Mouse (Mus musculus) stomach, postnatal 0 days (tissue): ENCODE data around the gene Phldb1. TPM values are rescaled to one million over a fixed set of nuclear protein-coding genes. Genes with fewer than 3 reads are reported as not detected.

ENCODE experiments used
- ATAC-seq: fragments of 200-750 bp; cut with Nextera tagmentation; 2 replicates; pipeline ENCODE4 v1.8.0; 2017; ENCODE audit not compliant: low FRiP score, low TSS enrichment
- DNase-seq: peaks from one replicate; pipeline ENCODE4 v3.0.0-alpha.2; 2016; ENCODE audit warnings: low spot score
- H3K27ac ChIP-seq: fragments of 300-500 bp; sonication (generic); replicated peaks from 2 replicates; pipeline ENCODE4 v1.5.1; 2014; ENCODE audit warnings: mild to moderate bottlenecking, control low read depth
- H3K27me3 ChIP-seq: fragments of 300-500 bp; sonication (generic); 2 replicates; pipeline ENCODE4 v1.6.1; 2014; ENCODE audit warnings: low read length; ENCODE audit not compliant: control insufficient read depth, insufficient read depth
- H3K36me3 ChIP-seq: fragments of 300-500 bp; sonication (generic); 2 replicates; pipeline ENCODE4 v1.6.1; 2014; ENCODE audit warnings: low read length, mixed read lengths; ENCODE audit not compliant: control insufficient read depth, insufficient read depth
- H3K4me1 ChIP-seq: fragments of 300-500 bp; sonication (generic); replicated peaks from 2 replicates; pipeline ENCODE4 v1.6.1; 2014; ENCODE audit warnings: antibody characterized with exemption; ENCODE audit not compliant: control insufficient read depth, insufficient read depth
- H3K4me2 ChIP-seq: fragments of 300-500 bp; sonication (generic); replicated peaks from 2 replicates; pipeline ENCODE4 v1.6.1; 2014; ENCODE audit warnings: low read depth, mild to moderate bottlenecking, control low read depth, moderate library complexity
- H3K4me3 ChIP-seq: fragments of 300-500 bp; sonication (generic); 2 replicates; pipeline ENCODE4 v1.5.1; 2014; ENCODE audit warnings: low read depth, low read length, control low read depth
- H3K9ac ChIP-seq: fragments of 300-500 bp; sonication (generic); 2 replicates; pipeline ENCODE4 v1.6.1; 2014; ENCODE audit warnings: mild to moderate bottlenecking, low read length, control low read depth, mixed read lengths
- H3K9me3 ChIP-seq: fragments of 300-500 bp; sonication (generic); 2 replicates; pipeline ENCODE4 v1.6.1; 2016; ENCODE audit warnings: low read length; ENCODE audit not compliant: control insufficient read depth
- CTCF ChIP-seq: IDR thresholded peaks from 2 replicates; pipeline ENCODE4 v1.5.1; 2016; ENCODE audit warnings: antibody characterized with exemption, low read depth, mild to moderate bottlenecking, moderate library complexity
- EP300 ChIP-seq: optimal IDR thresholded peaks from 2 replicates; pipeline ENCODE3; 2016; ENCODE audit warnings: antibody characterized with exemption
- WGBS: fragments of 180-500 bp; shearing (Covaris S2); extraction: QIAGEN DNeasy Blood & Tissue Kit; methylation state at CpG from one replicate; pipeline ENCODE4 v1.1.7; 2014; 5-methylcytosine and 5-hydroxymethylcytosine counted together
- polyA plus RNA-seq: library from polyadenylated mRNA; unstranded; fragments of >200 nt; fragmentation: Nextera tagmentation; extraction: Ambion mirVana; gene quantifications from 2 replicates; pipeline ENCODE4 v1.2.1, GENCODE M21; 2015

Gene Phldb1
- polyA plus RNA-seq, 1 experiment from 2014 or later = 14.9 TPM

DNA sequence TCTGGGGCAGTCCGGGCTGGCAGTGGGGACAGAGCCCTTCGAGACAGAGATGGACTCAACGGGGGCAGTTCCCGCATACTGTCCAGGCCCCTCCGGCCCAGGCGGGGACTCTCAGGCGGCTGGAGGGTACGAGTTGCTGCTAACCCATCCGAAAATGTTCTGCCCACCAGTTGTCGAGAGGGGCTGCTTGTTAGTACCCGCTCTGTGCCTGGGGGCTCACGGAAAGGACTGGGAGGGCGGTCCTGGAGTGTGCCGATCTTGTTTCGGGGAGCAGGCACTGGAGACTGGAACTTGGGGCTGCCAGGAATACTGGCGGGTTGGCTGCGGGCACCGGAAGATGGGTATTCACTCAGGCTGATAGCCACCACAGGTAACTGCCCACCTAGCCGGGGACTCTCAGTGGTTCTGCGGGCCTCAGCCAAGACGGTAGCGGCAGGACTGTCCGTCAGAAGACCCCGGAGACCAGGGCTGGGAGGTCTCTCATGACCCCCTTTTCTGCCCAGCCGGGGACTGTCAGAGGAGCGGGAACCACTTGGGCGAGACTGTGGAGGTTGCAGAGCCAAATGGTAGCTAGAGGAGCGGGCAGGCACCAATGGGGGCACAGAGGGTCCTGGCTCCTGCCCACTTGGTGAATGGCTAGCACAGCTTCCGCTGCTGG lies 19.2 kb downstream of the Phldb1 start:
- WGBS = 94% methylated on average over 28 of the region's 29 CpGs
- ATAC-seq = no peak

DNA sequence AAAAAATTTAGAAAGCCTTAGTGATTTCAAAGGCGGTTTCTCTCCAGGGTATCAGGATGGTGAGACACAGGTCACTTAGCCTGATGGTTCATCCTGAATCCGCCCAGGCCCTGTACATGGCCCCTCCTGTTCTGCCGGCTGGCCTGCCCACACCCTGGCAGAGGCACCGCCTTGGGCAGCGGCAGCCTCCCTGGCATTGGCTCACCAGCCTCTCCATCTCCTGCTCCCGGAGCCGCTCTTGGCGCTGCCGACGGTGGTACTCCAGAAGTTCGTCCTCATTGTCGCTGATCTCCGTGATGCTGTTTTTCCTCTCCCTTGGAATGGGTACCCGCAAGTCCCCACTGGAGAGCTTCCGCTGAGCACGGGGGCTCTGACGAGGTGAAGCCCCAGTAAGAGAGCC lies 19.9 kb downstream of the Phldb1 start:
- WGBS = 86% methylated on average over 17 of the region's 17 CpGs
- ATAC-seq = no peak

More for the DNA sequence above, 19.2 kb downstream of the Phldb1 start:
- H3K4me2 ChIP-seq = no peak overlapping the region
- no peak overlapping the region for H3K4me3 ChIP-seq
- TF ChIP-seq EP300 (no peak), CTCF (no peak)
- H3K36me3 ChIP-seq = peaks cover 13% of the 10 kb centered on the region
- H3K9me3 ChIP-seq = no peaks in the 10 kb centered on the region
- no peak overlapping the region for H3K27ac ChIP-seq
- no peak for DNase-seq
- H3K9ac ChIP-seq = no peak overlapping the region
- H3K4me1 ChIP-seq = peaks cover 8% of the 10 kb centered on the region
- no peaks in the 10 kb centered on the region for H3K27me3 ChIP-seq

DNA sequence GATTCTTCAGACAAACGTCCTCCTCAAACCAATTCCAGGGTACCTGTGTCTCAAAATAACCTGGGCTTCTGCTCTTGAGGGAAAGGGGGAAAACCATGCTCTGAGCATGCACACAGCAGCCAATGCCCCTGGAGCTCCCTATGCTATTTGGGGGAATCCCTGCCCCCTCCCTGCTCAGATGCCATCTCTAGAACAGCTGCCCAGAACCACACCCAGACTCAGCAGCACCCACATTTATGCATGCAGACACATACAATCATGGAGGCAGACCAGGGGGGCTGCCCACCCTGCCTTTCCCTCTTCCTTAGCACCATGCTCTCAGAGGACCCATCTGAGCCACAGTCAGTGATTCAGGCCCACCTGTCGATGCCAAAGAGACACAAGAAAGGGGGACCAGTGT lies 21.4 kb downstream of the Phldb1 start:
- H3K4me3 ChIP-seq = no peak overlapping the region
- H3K9me3 ChIP-seq = no peaks in the 10 kb centered on the region
- ATAC-seq = no peak
- no peak for DNase-seq
- no peak overlapping the region for H3K9ac ChIP-seq
- no peak overlapping the region for H3K4me2 ChIP-seq
- 54% methylated on average over 2 of the region's 2 CpGs for WGBS
- H3K27me3 ChIP-seq = no peaks in the 10 kb centered on the region
- H3K4me1 ChIP-seq = 0 out of 2 replicates have a peak, but pooled peaks cover 2% of the 10 kb centered on the region
- TF ChIP-seq EP300 (no peak), CTCF (no peak)
- no peak overlapping the region for H3K27ac ChIP-seq
- peaks cover 13% of the 10 kb centered on the region for H3K36me3 ChIP-seq

More for the DNA sequence above, 19.9 kb downstream of the Phldb1 start:
- Histone ChIP-seq H3K27me3 (no peaks in the 10 kb centered on the region), H3K4me2 (no peak overlapping the region), H3K9ac (no peak overlapping the region), H3K4me1 (peaks cover 2% of the 10 kb centered on the region; the same call in 1 of the 2 replicates), H3K27ac (no peak overlapping the region), H3K4me3 (no peak overlapping the region), H3K36me3 (peaks cover 13% of the 10 kb centered on the region), H3K9me3 (no peaks in the 10 kb centered on the region)
- no peak for DNase-seq
- TF ChIP-seq EP300 (no peak), CTCF (no peak)

DNA sequence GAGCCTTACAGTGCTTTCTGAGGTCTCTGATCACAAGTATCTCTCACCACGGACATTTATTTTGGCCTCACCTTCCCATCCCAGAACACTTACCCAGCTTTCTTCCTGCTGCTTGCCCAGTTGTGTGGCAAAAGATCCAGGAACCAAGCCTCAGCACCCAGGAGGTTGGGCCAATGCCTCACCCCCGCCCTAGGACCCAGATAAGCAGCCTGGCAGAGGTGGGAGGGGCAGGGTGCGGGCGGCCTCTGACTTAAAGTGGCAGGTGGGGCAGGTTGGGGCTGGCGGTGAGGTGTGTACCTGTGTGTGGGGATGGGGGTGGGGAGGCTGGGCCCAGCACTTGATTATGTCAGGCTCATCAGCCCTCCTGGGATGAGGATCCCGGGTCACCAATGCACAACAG lies 21.9 kb downstream of the Phldb1 start:
- H3K4me2 ChIP-seq = peak overlapping the region; percentile 46
- H3K36me3 ChIP-seq = peaks cover 13% of the 10 kb centered on the region
- H3K9ac ChIP-seq = no peak overlapping the region
- H3K9me3 ChIP-seq = no peaks in the 10 kb centered on the region
- 55% methylated on average over 6 of the region's 6 CpGs for WGBS
- no peak overlapping the region for H3K27ac ChIP-seq
- no peak for TF ChIP-seq EP300
- TF ChIP-seq CTCF = no peak
- H3K27me3 ChIP-seq = no peaks in the 10 kb centered on the region
- 0 out of 2 replicates have a peak overlapping the region, but pooled peaks have one; percentile 4 for H3K4me3 ChIP-seq
- DNase-seq (peak; percentile 90), ATAC-seq (peak; percentile 81)
- H3K4me1 ChIP-seq = 0 out of 2 replicates have a peak, but pooled peaks cover 3% of the 10 kb centered on the region

DNA sequence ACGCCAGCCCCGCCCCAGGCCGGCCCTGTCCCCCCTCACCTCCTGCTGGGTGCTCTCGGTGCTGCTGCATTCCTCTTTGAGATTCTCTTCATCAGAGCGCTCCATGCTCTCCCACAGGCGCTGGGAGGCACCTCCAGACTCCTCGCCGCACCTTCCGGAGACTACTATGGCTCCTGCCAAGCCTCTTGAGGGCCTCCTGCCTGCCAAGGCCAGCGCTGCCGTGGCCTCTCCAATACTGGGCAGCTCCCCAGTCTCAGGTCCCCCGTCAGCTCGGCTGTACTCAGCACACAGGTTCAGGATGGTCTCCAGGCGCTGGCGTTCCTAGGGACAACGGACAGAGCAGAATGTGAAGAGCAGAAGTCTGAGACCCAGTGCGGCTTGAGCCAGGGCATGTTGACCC lies 23.4 kb downstream of the Phldb1 start:
- H3K27ac ChIP-seq = peak overlapping the region; percentile 61; the same call in 1 of the 2 replicates
- peak overlapping the region; percentile 20; the same call in 1 of the 2 replicates for H3K4me2 ChIP-seq
- 59% methylated on average over 17 of the region's 17 CpGs for WGBS
- H3K36me3 ChIP-seq = peaks cover 10% of the 10 kb centered on the region
- H3K27me3 ChIP-seq = no peaks in the 10 kb centered on the region
- 0 out of 2 replicates have a peak, but pooled peaks have one; percentile 6 for TF ChIP-seq CTCF
- TF ChIP-seq EP300 = no peak
- H3K9me3 ChIP-seq = no peaks in the 10 kb centered on the region
- no peak overlapping the region for H3K4me3 ChIP-seq
- ATAC-seq = no peak
- H3K4me1 ChIP-seq = 0 out of 2 replicates have a peak, but pooled peaks cover 6% of the 10 kb centered on the region
- DNase-seq = peak; percentile 43
- 0 out of 2 replicates have a peak overlapping the region, but pooled peaks have one; percentile 27 for H3K9ac ChIP-seq

DNA sequence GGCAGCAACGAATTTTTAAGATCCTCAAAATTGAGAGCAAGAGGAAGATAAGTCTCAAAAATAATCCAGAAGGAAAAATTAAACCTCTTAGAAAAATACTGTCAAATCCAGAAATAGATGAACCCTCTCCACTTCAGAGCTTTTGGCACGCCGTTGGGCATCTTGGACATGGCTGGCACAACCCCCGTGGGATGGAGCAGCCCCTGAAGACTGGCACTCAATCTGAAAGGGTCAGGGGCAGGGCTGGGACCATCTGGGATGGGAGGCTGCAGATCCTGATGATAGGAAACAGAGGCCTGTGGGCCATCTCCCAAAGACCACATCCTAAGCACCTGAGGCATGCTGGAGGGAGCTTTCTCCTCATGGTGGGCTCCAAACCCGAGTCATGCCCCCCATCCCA lies 24.8 kb downstream of the Phldb1 start:
- peaks cover 4% of the 10 kb centered on the region for H3K36me3 ChIP-seq
- H3K9ac ChIP-seq = no peak overlapping the region
- ATAC-seq = no peak
- H3K4me2 ChIP-seq = no peak overlapping the region
- no peak for DNase-seq
- no peaks in the 10 kb centered on the region for H3K9me3 ChIP-seq
- no peak overlapping the region for H3K27ac ChIP-seq
- no peak overlapping the region for H3K4me3 ChIP-seq
- no peak for TF ChIP-seq CTCF
- no peak for TF ChIP-seq EP300
- no peaks in the 10 kb centered on the region for H3K27me3 ChIP-seq
- 0 out of 2 replicates have a peak, but pooled peaks cover 6% of the 10 kb centered on the region for H3K4me1 ChIP-seq
- 70% methylated on average over 5 of the region's 5 CpGs for WGBS
